Comparison of ENCODE assay signal across 21 mouse cellular contexts in genomic region chr6:29812651-29813050, GRCm38 (mm10). TPM values are rescaled to one million over a fixed set of nuclear protein-coding genes. Genes with fewer than 3 reads are reported as not detected.
A peak's percentile ranks its signal among the peaks of the same experiment; 100 is the strongest.
DNase-seq lines count a peak whose midpoint lies in the region; ATAC-seq and TF ChIP-seq lines count a peak whose summit lies in the region.
"Had no signal": no experiment of that assay in that cellular context is flagged by ENCODE, and none has a peak within 500 bp of the region (broad histone marks: within the 10 kb centered on the region; RNA-seq: fewer than 3 reads in every experiment).

No protein-coding gene starts in this region.

- peaks cover 5% of the 10 kb centered on the region for H3K4me1 ChIP-seq in hindbrain, postnatal 0 days (ENCODE audit: insufficient read depth, low read length)
- H3K4me1 ChIP-seq in hindbrain, embryonic 10.5 days (replicated peaks) = peaks cover 19% of the 10 kb centered on the region
- H3K4me1 ChIP-seq: embryonic facial prominence, embryonic 15.5 days; liver, embryonic 12.5 days had no signal

- DNase-seq in cerebellum, adult 9-11 months = peak; percentile 29
- no peak for DNase-seq in cerebellum, postnatal 4 days (ENCODE audit: low spot score in 2 of 2)
- DNase-seq in hindbrain, postnatal 0 days (ENCODE audit: low spot score) = peak; percentile 26
- no peak for DNase-seq in hindbrain, embryonic 10.5 days (ENCODE audit: low spot score)
- DNase-seq in adipocyte (ENCODE audit: low spot score) = peak; percentile 44
- DNase-seq in layer of hippocampus, adult 9-11 months = peak; percentile 64
- no peak for DNase-seq in adrenal gland, adult 2 months
- DNase-seq: gastrocnemius, adult 2 months; kidney, adult 2 months; kidney, postnatal 10 days; lung, adult 18-20 months; lung, postnatal 10 days; right cerebral cortex, postnatal 14 days had no signal

- no peak for ATAC-seq in hindbrain, postnatal 0 days
- no peak for ATAC-seq in monocyte, adult 5-6 weeks (replicated peaks; ENCODE audit: insufficient number of reproducible peaks, low FRiP score, low TSS enrichment, poor library complexity, severe bottlenecking)
- ATAC-seq: inflammation-experienced regulatory T-cells, adult 6 months; liver, embryonic 12.5 days had no signal

- no peaks in the 10 kb centered on the region for H3K36me3 ChIP-seq in hindbrain, postnatal 0 days (ENCODE audit: insufficient read depth, low read length)
- no peaks in the 10 kb centered on the region for H3K36me3 ChIP-seq in hindbrain, embryonic 10.5 days
- H3K36me3 ChIP-seq: embryonic facial prominence, embryonic 15.5 days; hindbrain, embryonic 13.5 days; limb, embryonic 13.5 days; liver, embryonic 12.5 days had no signal

- no peaks in the 10 kb centered on the region for H3K27me3 ChIP-seq in hindbrain, postnatal 0 days (ENCODE audit: insufficient read depth, low read length)
- no peaks in the 10 kb centered on the region for H3K27me3 ChIP-seq in hindbrain, embryonic 10.5 days (ENCODE audit: insufficient read depth, poor library complexity, severe bottlenecking)
- H3K27me3 ChIP-seq: embryonic facial prominence, embryonic 15.5 days; hindbrain, embryonic 13.5 days; limb, embryonic 13.5 days; liver, embryonic 12.5 days had no signal

- 15% methylated on average over 1 of the region's 1 CpGs for WGBS in hindbrain, postnatal 0 days
- 78% methylated on average over 1 of the region's 1 CpGs for WGBS in hindbrain, embryonic 10.5 days

- H3K9me3 ChIP-seq in hindbrain, postnatal 0 days (ENCODE audit: low read length) = no peaks in the 10 kb centered on the region
- H3K9me3 ChIP-seq in hindbrain, embryonic 10.5 days = no peaks in the 10 kb centered on the region
- H3K9me3 ChIP-seq: embryonic facial prominence, embryonic 15.5 days; hindbrain, embryonic 13.5 days; limb, embryonic 13.5 days; liver, embryonic 12.5 days had no signal

- H3K9ac ChIP-seq in hindbrain, postnatal 0 days (replicated peaks; ENCODE audit: low read length) = no peak overlapping the region
- H3K9ac ChIP-seq: embryonic facial prominence, embryonic 15.5 days; hindbrain, embryonic 13.5 days; limb, embryonic 13.5 days; liver, embryonic 12.5 days had no signal

- no peak overlapping the region for H3K4me2 ChIP-seq in hindbrain, postnatal 0 days (ENCODE audit: low read depth, low read length)
- H3K4me2 ChIP-seq: embryonic facial prominence, embryonic 15.5 days; hindbrain, embryonic 13.5 days; limb, embryonic 13.5 days; liver, embryonic 12.5 days; midbrain, embryonic 11.5 days had no signal

- H3K4me3 ChIP-seq in hindbrain, postnatal 0 days (ENCODE audit: low read length) = no peak overlapping the region
- H3K4me3 ChIP-seq in hindbrain, embryonic 10.5 days = no peak overlapping the region
- H3K4me3 ChIP-seq: embryonic facial prominence, embryonic 15.5 days; gastrocnemius, adult 2 months; hindbrain, embryonic 13.5 days; limb, embryonic 13.5 days; liver, embryonic 12.5 days had no signal

- TF ChIP-seq CTCF in hindbrain, postnatal 0 days (IDR thresholded peaks at IDR 0.05; ENCODE audit: low read depth) = no peak

- H3K27ac ChIP-seq in hindbrain, postnatal 0 days = no peak overlapping the region
- no peak overlapping the region for H3K27ac ChIP-seq in hindbrain, embryonic 10.5 days
- H3K27ac ChIP-seq: embryonic facial prominence, embryonic 15.5 days; gastrocnemius, adult 2 months; hindbrain, embryonic 13.5 days; limb, embryonic 13.5 days; liver, embryonic 12.5 days; stomach, postnatal 0 days had no signal

RNA-seq across cellular contexts. Expression of gene Ahcyl2, which starts 44.8 kb away (rescaled TPM):
- total RNA-seq in hindbrain, postnatal 0 days (2014; rRNA removed) = 56.8 and 57.5 TPM in 2 replicates
- 19.6 and 23.1 TPM in 2 replicates for polyA plus RNA-seq in hindbrain, postnatal 0 days (2015; fragmentation: Nextera tagmentation; extraction: Ambion mirVana)
- polyA plus RNA-seq in hindbrain, embryonic 10.5 days (2016; fragmentation: Nextera tagmentation; extraction: Ambion mirVana) = 11.5 and 13.0 TPM in 2 replicates
- total RNA-seq in adrenal gland, adult 2 months (2021) = 100 to 1,000 TPM in 1 of 2 experiments, 10 to 100 TPM in 1; 72.4 to 344 TPM
- 48.4 and 104 TPM in 2 replicates for polyA plus RNA-seq in adrenal gland, adult 2 months (2012; rRNA removed)
- 43.7 to 58.4 TPM (median 52.8 TPM) in 3 replicates for total RNA-seq in monocyte, adult 5-6 weeks (2017)

Comparison
In these comparisons a context has a peak if more than half of its experiments do, and no peak if none do; other contexts are left out.
1. DNase-seq: peak in cerebellum, adult 9-11 months (single experiment), hindbrain, postnatal 0 days (single experiment), adipocyte (single experiment) and layer of hippocampus, adult 9-11 months (single experiment); none in cerebellum, postnatal 4 days (0 of 2), hindbrain, embryonic 10.5 days (single experiment) and adrenal gland, adult 2 months (single experiment).